Mouse (Mus musculus): ENCODE data around the gene Pdlim3. TPM values are rescaled to one million over a fixed set of nuclear protein-coding genes. Genes with fewer than 3 reads are reported as not detected.

The Pdlim3 gene
- total and polyA plus RNA-seq, 2 experiments from 2014 or later: 10.7 to 11.3 TPM

DNA sequence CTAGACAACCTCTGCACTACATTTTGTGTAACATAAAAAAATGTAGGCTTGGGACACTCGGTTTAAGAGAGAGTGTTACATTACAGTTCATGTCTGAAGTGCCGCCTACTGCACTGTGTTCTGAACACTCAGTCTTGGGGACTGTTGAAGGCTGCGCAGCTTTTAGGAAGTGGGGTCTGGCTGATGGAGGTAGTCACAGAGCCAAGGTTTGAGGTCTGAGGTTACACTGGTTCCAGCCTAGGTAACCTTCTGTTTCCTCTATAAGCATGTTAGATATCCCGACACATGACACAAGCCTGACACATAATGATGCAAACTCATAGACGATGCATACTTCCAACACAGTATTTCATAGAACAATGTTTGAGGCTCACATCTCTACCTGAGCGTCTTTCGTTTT is 4.5 kb downstream of the Pdlim3 start:
- TF ChIP-seq CTCF (IDR thresholded peaks at IDR 0.05): no peak
- no peak overlapping the region for H3K9ac ChIP-seq (replicated peaks; ENCODE audit: low read length, poor library complexity, severe bottlenecking)
- H3K4me1 ChIP-seq (ENCODE audit: insufficient read depth, low read length): no peaks in the 10 kb centered on the region
- H3K27ac ChIP-seq (ENCODE audit: low read depth, low read length): no peak overlapping the region
- no peaks in the 10 kb centered on the region for H3K36me3 ChIP-seq (ENCODE audit: insufficient read depth, low read length)
- 96% methylated on average over 7 of the region's 7 CpGs for WGBS
- H3K4me2 ChIP-seq (ENCODE audit: low read depth, low read length, poor library complexity, severe bottlenecking): no peak overlapping the region
- no peak overlapping the region for H3K4me3 ChIP-seq (ENCODE audit: low read depth, low read length)
- no peak for ATAC-seq (ENCODE audit: low FRiP score)
- no peaks in the 10 kb centered on the region for H3K9me3 ChIP-seq (ENCODE audit: low read length)
- 0 out of 2 replicates have a peak, but pooled peaks cover 4% of the 10 kb centered on the region for H3K27me3 ChIP-seq (ENCODE audit: insufficient read depth, low read length)
- no peak for DNase-seq (ENCODE audit: low spot score)

DNA sequence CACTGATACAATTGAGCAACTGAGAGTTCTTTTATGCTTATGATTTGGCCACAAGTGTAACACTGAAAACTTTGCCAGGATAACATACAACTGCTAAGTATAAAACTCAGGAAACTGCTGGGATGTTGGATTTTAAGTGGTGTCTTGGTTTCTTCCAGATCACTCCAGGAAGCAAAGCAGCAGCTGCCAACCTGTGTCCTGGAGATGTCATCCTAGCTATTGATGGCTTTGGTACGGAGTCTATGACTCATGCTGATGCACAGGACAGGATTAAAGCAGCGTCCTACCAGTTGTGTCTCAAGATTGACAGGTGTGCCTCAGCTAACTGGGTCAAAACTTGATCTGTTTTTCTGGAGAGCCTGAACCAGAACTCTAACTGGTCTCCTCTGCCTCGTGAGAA is 11.3 kb downstream of the Pdlim3 start:
- no peak overlapping the region for H3K4me3 ChIP-seq (ENCODE audit: low read depth, low read length)
- WGBS: 85% methylated on average over 3 of the region's 3 CpGs
- TF ChIP-seq CTCF (IDR thresholded peaks at IDR 0.05): no peak
- H3K9ac ChIP-seq (replicated peaks; ENCODE audit: low read length, poor library complexity, severe bottlenecking): no peak overlapping the region
- H3K27me3 ChIP-seq (ENCODE audit: insufficient read depth, low read length): no peaks in the 10 kb centered on the region
- H3K36me3 ChIP-seq (ENCODE audit: insufficient read depth, low read length): no peaks in the 10 kb centered on the region
- no peak for ATAC-seq (ENCODE audit: low FRiP score)
- H3K27ac ChIP-seq (ENCODE audit: low read depth, low read length): no peak overlapping the region
- no peaks in the 10 kb centered on the region for H3K9me3 ChIP-seq (ENCODE audit: low read length)
- DNase-seq (ENCODE audit: low spot score): no peak
- no peak overlapping the region for H3K4me2 ChIP-seq (ENCODE audit: low read depth, low read length, poor library complexity, severe bottlenecking)
- no peaks in the 10 kb centered on the region for H3K4me1 ChIP-seq (ENCODE audit: insufficient read depth, low read length)

DNA sequence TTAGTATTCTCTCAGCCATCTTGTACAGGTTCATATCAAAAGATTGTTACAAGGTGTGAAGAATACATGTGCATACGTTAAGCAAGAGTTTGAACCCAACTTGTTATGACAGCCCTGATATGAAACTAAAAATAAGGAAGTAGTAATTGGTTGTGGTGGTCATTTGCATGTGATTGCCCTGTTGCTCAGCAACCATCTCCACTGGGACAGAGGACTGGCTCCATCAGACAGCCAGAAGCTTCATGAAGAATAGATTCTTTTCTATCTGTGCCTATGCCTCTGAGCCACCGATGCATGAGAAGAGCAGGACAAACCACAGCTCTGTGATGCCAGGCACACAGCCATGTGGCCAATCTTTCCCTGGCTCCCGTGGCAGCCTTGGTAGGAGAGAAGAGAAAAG is 14.5 kb downstream of the Pdlim3 start:
- no peaks in the 10 kb centered on the region for H3K9me3 ChIP-seq (ENCODE audit: low read length)
- H3K27me3 ChIP-seq (ENCODE audit: insufficient read depth, low read length): no peaks in the 10 kb centered on the region
- ATAC-seq (ENCODE audit: low FRiP score) (no peak; the same call in 1 of the 2 replicates), DNase-seq (ENCODE audit: low spot score) (peak; percentile 71)
- H3K27ac ChIP-seq (ENCODE audit: low read depth, low read length): no peak overlapping the region
- WGBS: 61% methylated on average over 3 of the region's 3 CpGs
- TF ChIP-seq CTCF (IDR thresholded peaks at IDR 0.05): no peak
- H3K4me2 ChIP-seq (ENCODE audit: low read depth, low read length, poor library complexity, severe bottlenecking): no peak overlapping the region
- no peak overlapping the region for H3K4me3 ChIP-seq (ENCODE audit: low read depth, low read length)
- H3K9ac ChIP-seq (replicated peaks; ENCODE audit: low read length, poor library complexity, severe bottlenecking): no peak overlapping the region
- no peaks in the 10 kb centered on the region for H3K4me1 ChIP-seq (ENCODE audit: insufficient read depth, low read length)
- H3K36me3 ChIP-seq (ENCODE audit: insufficient read depth, low read length): no peaks in the 10 kb centered on the region

DNA sequence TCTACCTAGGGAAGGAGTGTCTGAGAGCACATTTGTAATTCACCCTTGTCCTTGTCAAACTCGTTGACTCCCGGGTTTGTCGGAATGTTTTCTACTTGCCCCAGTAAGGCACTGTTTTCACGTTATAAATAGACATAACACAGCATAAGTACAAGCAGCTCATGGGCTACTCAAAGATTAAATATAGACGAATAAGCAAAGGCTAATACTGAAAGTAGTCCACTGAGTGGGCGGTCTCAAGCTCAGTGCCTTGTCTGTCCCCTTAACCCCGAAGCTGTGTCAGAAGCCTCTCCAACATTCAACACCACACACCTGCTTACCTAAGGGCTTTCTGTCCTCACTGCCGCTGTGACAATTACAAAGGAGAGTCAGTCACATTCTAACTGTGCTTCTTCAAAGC is 16.4 kb downstream of the Pdlim3 start:
- H3K4me2 ChIP-seq (ENCODE audit: low read depth, low read length, poor library complexity, severe bottlenecking): no peak overlapping the region
- no peaks in the 10 kb centered on the region for H3K9me3 ChIP-seq (ENCODE audit: low read length)
- 65% methylated on average over 8 of the region's 8 CpGs for WGBS
- H3K4me1 ChIP-seq (ENCODE audit: insufficient read depth, low read length): no peaks in the 10 kb centered on the region
- H3K36me3 ChIP-seq (ENCODE audit: insufficient read depth, low read length): no peaks in the 10 kb centered on the region
- no peaks in the 10 kb centered on the region for H3K27me3 ChIP-seq (ENCODE audit: insufficient read depth, low read length)
- no peak for ATAC-seq (ENCODE audit: low FRiP score)
- H3K27ac ChIP-seq (ENCODE audit: low read depth, low read length): no peak overlapping the region
- no peak for DNase-seq (ENCODE audit: low spot score)
- no peak overlapping the region for H3K4me3 ChIP-seq (ENCODE audit: low read depth, low read length)
- H3K9ac ChIP-seq (replicated peaks; ENCODE audit: low read length, poor library complexity, severe bottlenecking): no peak overlapping the region
- TF ChIP-seq CTCF (IDR thresholded peaks at IDR 0.05): no peak

DNA sequence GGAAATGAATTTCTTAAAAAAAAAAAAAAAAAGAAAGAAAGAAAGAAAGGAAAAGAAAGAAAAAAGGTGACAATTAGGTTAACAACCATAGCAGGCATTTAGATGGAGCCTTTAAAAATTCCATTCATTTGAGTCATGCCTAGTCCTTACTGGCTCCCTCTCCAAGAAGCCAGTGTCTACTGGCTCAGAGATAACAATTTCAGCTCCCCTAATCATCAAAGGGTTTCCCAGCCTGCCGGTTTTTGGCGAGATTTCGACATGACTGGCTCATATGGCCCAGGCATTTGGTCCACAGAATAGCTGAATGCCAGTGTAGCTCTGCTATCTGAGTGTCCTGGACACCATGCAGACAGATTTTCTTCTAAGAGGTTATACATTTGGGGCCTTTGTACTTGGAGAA is 18.4 kb downstream of the Pdlim3 start:
- no peaks in the 10 kb centered on the region for H3K27me3 ChIP-seq (ENCODE audit: insufficient read depth, low read length)
- 35% methylated on average over 3 of the region's 3 CpGs for WGBS
- no peaks in the 10 kb centered on the region for H3K36me3 ChIP-seq (ENCODE audit: insufficient read depth, low read length)
- TF ChIP-seq CTCF (IDR thresholded peaks at IDR 0.05): no peak
- H3K4me3 ChIP-seq (ENCODE audit: low read depth, low read length): no peak overlapping the region
- no peaks in the 10 kb centered on the region for H3K9me3 ChIP-seq (ENCODE audit: low read length)
- ATAC-seq (ENCODE audit: low FRiP score) (no peak), DNase-seq (ENCODE audit: low spot score) (no peak)
- no peak overlapping the region for H3K4me2 ChIP-seq (ENCODE audit: low read depth, low read length, poor library complexity, severe bottlenecking)
- H3K27ac ChIP-seq (ENCODE audit: low read depth, low read length): no peak overlapping the region
- no peaks in the 10 kb centered on the region for H3K4me1 ChIP-seq (ENCODE audit: insufficient read depth, low read length)
- H3K9ac ChIP-seq (replicated peaks; ENCODE audit: low read length, poor library complexity, severe bottlenecking): no peak overlapping the region

GRCm38 (mm10) chr8:45905591-45906250 is 20.5 kb downstream of the Pdlim3 start:
- Histone ChIP-seq H3K9me3 (ENCODE audit: low read length) (no peaks in the 10 kb centered on the region), H3K4me3 (ENCODE audit: low read depth, low read length) (no peak overlapping the region), H3K9ac (replicated peaks; ENCODE audit: low read length, poor library complexity, severe bottlenecking) (no peak overlapping the region), H3K4me2 (ENCODE audit: low read depth, low read length, poor library complexity, severe bottlenecking) (no peak overlapping the region), H3K27me3 (ENCODE audit: insufficient read depth, low read length) (no peaks in the 10 kb centered on the region), H3K4me1 (ENCODE audit: insufficient read depth, low read length) (no peaks in the 10 kb centered on the region), H3K27ac (ENCODE audit: low read depth, low read length) (no peak overlapping the region), H3K36me3 (ENCODE audit: insufficient read depth, low read length) (no peaks in the 10 kb centered on the region)
- TF ChIP-seq CTCF (IDR thresholded peaks at IDR 0.05): no peak
- DNase-seq (ENCODE audit: low spot score) (no peak), ATAC-seq (ENCODE audit: low FRiP score) (no peak)
- 71% methylated on average over 7 of the region's 7 CpGs for WGBS
